Comparison of ENCODE assay signal across 8 mouse cellular contexts in the genomic region with DNA sequence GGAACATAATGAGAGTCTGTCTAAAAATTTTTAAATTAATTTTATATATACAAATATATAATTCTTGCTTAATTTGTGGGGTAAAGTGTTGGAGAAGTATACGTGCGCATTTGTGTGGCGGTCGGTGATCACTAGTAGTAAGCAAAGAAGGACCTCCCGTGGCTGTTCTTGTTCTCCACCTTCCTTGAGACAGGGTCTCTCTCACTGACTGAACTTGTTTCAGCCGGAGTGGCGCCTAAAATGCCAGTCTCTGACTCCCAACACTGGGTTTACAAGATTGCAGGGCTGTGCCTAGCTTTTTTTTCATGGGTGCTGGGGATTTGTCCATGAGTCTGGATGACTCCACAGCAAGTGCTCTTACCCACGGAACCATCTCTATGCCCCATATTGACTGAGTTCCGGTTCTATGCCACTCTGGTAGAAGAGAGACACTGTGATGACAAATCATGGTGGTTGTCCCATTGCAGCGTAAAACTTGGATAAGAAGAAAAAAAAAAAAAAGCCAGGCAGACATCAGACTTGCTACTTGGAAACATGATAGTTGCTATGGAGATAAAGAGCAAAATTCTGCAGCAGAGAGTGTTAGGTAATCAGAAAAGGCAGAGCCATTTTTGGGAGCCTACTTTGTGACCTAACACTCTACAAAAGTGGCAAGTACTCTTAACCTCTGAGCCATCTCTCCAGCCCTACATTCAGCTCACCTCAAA. TPM values are rescaled to one million over a fixed set of nuclear protein-coding genes. Genes with fewer than 3 reads are reported as not detected.
A peak's percentile ranks its signal among the peaks of the same experiment; 100 is the strongest.
DNase-seq lines count a peak whose midpoint lies in the region; ATAC-seq lines count a peak whose summit lies in the region.

No protein-coding gene starts in this region.

- H3K27me3 ChIP-seq in heart, embryonic 15.5 days: no peaks in the 10 kb centered on the region
- H3K27me3 ChIP-seq in liver, embryonic 15.5 days: no peaks in the 10 kb centered on the region

- peak overlapping the region; percentile 50 for H3K27ac ChIP-seq in heart, embryonic 15.5 days
- peak overlapping the region; percentile 75 for H3K27ac ChIP-seq in liver, embryonic 15.5 days (replicated peaks)

- peak overlapping the region; percentile 77 for H3K4me2 ChIP-seq in heart, embryonic 15.5 days
- H3K4me2 ChIP-seq in liver, embryonic 15.5 days: peak overlapping the region; percentile 80

- peaks cover 24% of the 10 kb centered on the region for H3K4me1 ChIP-seq in heart, embryonic 15.5 days (replicated peaks)
- peaks cover 47% of the 10 kb centered on the region for H3K4me1 ChIP-seq in liver, embryonic 15.5 days (replicated peaks)

- DNase-seq in layer of hippocampus, adult 9-11 months: peak; percentile 14
- no peak for DNase-seq in layer of hippocampus, postnatal 36 days
- DNase-seq in cerebellum, adult 18-20 months: peak; percentile 17 to 26
- no peak for DNase-seq in urinary bladder, postnatal 10 days (ENCODE audit: low spot score)
- DNase-seq in left cerebral cortex, adult 18-20 months (ENCODE audit: low spot score in 2 of 2): no peak
- DNase-seq in gastrocnemius, postnatal 10 days: no peak

- no peaks in the 10 kb centered on the region for H3K9me3 ChIP-seq in heart, embryonic 15.5 days (replicated peaks)
- no peaks in the 10 kb centered on the region for H3K9me3 ChIP-seq in liver, embryonic 15.5 days (replicated peaks)

- no peak for ATAC-seq in heart, embryonic 15.5 days (replicated peaks; ENCODE audit: insufficient number of reproducible peaks, insufficient read depth, low FRiP score, low read depth)
- no peak for ATAC-seq in liver, embryonic 15.5 days (ENCODE audit: insufficient read depth)

- WGBS in heart, embryonic 15.5 days: 70% methylated on average over 10 of the region's 10 CpGs
- 57% methylated on average over 10 of the region's 10 CpGs for WGBS in liver, embryonic 15.5 days (ENCODE audit: insufficient replicate concordance)

- peaks cover 15% of the 10 kb centered on the region; the same call in 1 of the 2 replicates for H3K36me3 ChIP-seq in heart, embryonic 15.5 days
- H3K36me3 ChIP-seq in liver, embryonic 15.5 days (replicated peaks): peaks cover 13% of the 10 kb centered on the region; the same call in 1 of the 2 replicates

- peak overlapping the region; percentile 65 for H3K4me3 ChIP-seq in heart, embryonic 15.5 days
- H3K4me3 ChIP-seq in liver, embryonic 15.5 days (replicated peaks): peak overlapping the region; percentile 76

- peak overlapping the region; percentile 65; the same call in 1 of the 2 replicates for H3K9ac ChIP-seq in heart, embryonic 15.5 days
- peak overlapping the region; percentile 71 for H3K9ac ChIP-seq in liver, embryonic 15.5 days

RNA-seq across cellular contexts. Expression of a gene that starts 0.6 kb away (rescaled TPM):
- total RNA-seq in layer of hippocampus, postnatal 36 days (2021): 10 to 100 TPM; 24.2 to 25.4 TPM
- polyA plus RNA-seq in heart, embryonic 15.5 days (2015; fragmentation: Nextera tagmentation; extraction: Ambion mirVana): 25.6 and 30.6 TPM in 2 replicates
- 13.9 and 15.5 TPM in 2 replicates for polyA plus RNA-seq in liver, embryonic 15.5 days (2015; fragmentation: Nextera tagmentation; extraction: Ambion mirVana)
- total RNA-seq in left cerebral cortex, adult 18-20 months (2021): 10 to 100 TPM; 22.4 to 24.3 TPM
- total RNA-seq in gastrocnemius, postnatal 10 days (2021): 10 to 100 TPM; 12.5 to 14.7 TPM

RNA-seq across cellular contexts. Expression of a gene that starts 3.1 kb away (rescaled TPM):
- total RNA-seq in layer of hippocampus, postnatal 36 days (2021): 10 to 100 TPM; 37.3 to 39.8 TPM
- polyA plus RNA-seq in heart, embryonic 15.5 days (2015; fragmentation: Nextera tagmentation; extraction: Ambion mirVana): 33.8 and 38.8 TPM in 2 replicates
- polyA plus RNA-seq in liver, embryonic 15.5 days (2015; fragmentation: Nextera tagmentation; extraction: Ambion mirVana): 13.4 and 13.6 TPM in 2 replicates
- total RNA-seq in left cerebral cortex, adult 18-20 months (2021): 10 to 100 TPM; 32.6 to 36.7 TPM
- total RNA-seq in gastrocnemius, postnatal 10 days (2021): 10 to 100 TPM; 27.6 to 35.0 TPM

RNA-seq across cellular contexts. Expression of a gene that starts 3.2 kb away (rescaled TPM):
- total RNA-seq in layer of hippocampus, postnatal 36 days (2021): 1 to 10 TPM; 5.4 to 6.9 TPM
- polyA plus RNA-seq in heart, embryonic 15.5 days (2015; fragmentation: Nextera tagmentation; extraction: Ambion mirVana): 2.8 and 3.6 TPM in 2 replicates
- polyA plus RNA-seq in liver, embryonic 15.5 days (2015; fragmentation: Nextera tagmentation; extraction: Ambion mirVana): 2.2 TPM in 2 replicates
- total RNA-seq in left cerebral cortex, adult 18-20 months (2021): 1 to 10 TPM; 3.5 to 4.0 TPM
- 1 to 10 TPM; 1.5 to 4.2 TPM for total RNA-seq in gastrocnemius, postnatal 10 days (2021)

Comparison
In these comparisons a context has a peak if more than half of its experiments do, and no peak if none do; other contexts are left out.
1. DNase-seq: peak in layer of hippocampus, adult 9-11 months (single experiment) and cerebellum, adult 18-20 months (2 of 2); none in layer of hippocampus, postnatal 36 days (0 of 2), urinary bladder, postnatal 10 days (single experiment), left cerebral cortex, adult 18-20 months (0 of 2) and gastrocnemius, postnatal 10 days (single experiment).